Mouse (Mus musculus) heart, adult 2 months (tissue): ENCODE results near the gene Rprml. TPM values are rescaled to one million over a fixed set of nuclear protein-coding genes. Genes with fewer than 3 reads are reported as not detected.

Experiments
- DNase-seq, 2 experiments: peaks; one replicate each; pipeline ENCODE4 v3.0.0; 2021
- H3K27ac ChIP-seq: fragments of 200-600 bp; 2 replicates; pipeline ENCODE4 v1.8.1; 2022
- H3K27me3 ChIP-seq: fragments of 200-500 bp; 2 replicates; pipeline ENCODE4 v1.6.1; 2012; ENCODE audit warnings: mild to moderate bottlenecking, low read length, inconsistent platforms, mixed read lengths; ENCODE audit not compliant: control insufficient read depth, insufficient read depth
- H3K36me3 ChIP-seq: fragments of 200-500 bp; 2 replicates; pipeline ENCODE4 v1.6.1; 2012; ENCODE audit warnings: low read length, inconsistent platforms; ENCODE audit not compliant: control insufficient read depth, insufficient read depth
- H3K4me1 ChIP-seq: fragments of 200-500 bp; 2 replicates; pipeline ENCODE4 v1.6.1; 2011; ENCODE audit warnings: low read length; ENCODE audit not compliant: control insufficient read depth, insufficient read depth
- H3K4me3 ChIP-seq: fragments of 200-600 bp; 2 replicates; pipeline ENCODE4 v1.8.1; 2022
- H3K79me2 ChIP-seq: fragments of 200-500 bp; replicated peaks from 2 replicates; pipeline ENCODE4 v1.6.1; 2012; ENCODE audit warnings: mild to moderate bottlenecking, inconsistent platforms, low read length, moderate library complexity, mixed read lengths; ENCODE audit not compliant: control insufficient read depth, insufficient read depth
- H3K9ac ChIP-seq: fragments of 200-500 bp; 2 replicates; pipeline ENCODE4 v1.6.1; 2012; ENCODE audit warnings: low read depth, mild to moderate bottlenecking, control low read depth, inconsistent platforms, low read length, mixed read lengths
- CTCF ChIP-seq: fragments of 200-600 bp; IDR thresholded peaks from 2 replicates; pipeline ENCODE4 v1.8.1; 2022; ENCODE audit warnings: antibody characterized with exemption, mild to moderate bottlenecking, moderate library complexity
- EP300 ChIP-seq: fragments of 200-500 bp; IDR thresholded peaks from 2 replicates; pipeline ENCODE4 v1.6.1; 2011; ENCODE audit warnings: low read depth, low read length, control low read depth; ENCODE audit not compliant: insufficient read depth
- POLR2A ChIP-seq: fragments of 200-500 bp; IDR thresholded peaks from 2 replicates; pipeline ENCODE4 v1.6.1; 2011; ENCODE audit warnings: mild to moderate bottlenecking, low read depth, low read length, control low read depth; ENCODE audit not compliant: insufficient read depth
- WGBS: fragments of 180-500 bp; shearing (Covaris S2); methylation state at CpG from one replicate; pipeline ENCODE4 v1.1.7; 2018; 5-methylcytosine and 5-hydroxymethylcytosine counted together
- intact Hi-C: fragments of 180-260 bp; cut with DNase I; formaldehyde crosslinking; loops from one replicate; pipeline ENCODE4 v1.15.1; 2025
- polyA plus RNA-seq: library from polyadenylated mRNA; depleted of rRNA; stranded (reverse); fragments of >200 nt; gene quantifications from 2 replicates; pipeline ENCODE4 v1.2.3, GENCODE M21; 2012
- total RNA-seq, 2 experiments: library from RNA; stranded (reverse); gene quantifications; 2 replicates each; pipeline ENCODE4 v1.2.3; 2021

The Rprml gene
- total and polyA plus RNA-seq, 3 experiments, result not detected

DNA sequence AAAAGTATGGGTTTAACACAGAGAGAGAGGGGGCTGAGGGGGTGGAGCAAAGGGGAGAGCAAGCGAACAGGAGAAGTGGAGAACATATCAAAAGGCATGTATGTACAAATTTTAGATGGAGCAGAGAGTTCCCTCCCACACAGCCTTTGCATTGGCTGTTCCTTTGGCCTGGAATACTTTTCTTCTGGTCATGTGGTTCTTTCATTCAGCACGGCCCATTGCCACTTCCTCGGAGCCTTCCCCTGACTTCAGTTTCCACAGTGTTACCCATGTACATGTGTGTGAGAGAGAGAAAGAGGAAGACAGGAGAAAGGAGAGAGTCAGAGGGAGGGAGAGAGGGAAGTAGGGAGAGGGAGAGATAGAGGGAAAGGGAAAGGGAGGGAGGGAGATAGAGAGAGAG, 13.9 kb upstream of the Rprml start:
- no peak for TF ChIP-seq EP300
- TF ChIP-seq CTCF, result no peak
- intact Hi-C loops, result no loop called here
- no peaks in the 10 kb centered on the region; the same call in 1 of the 2 replicates for H3K27me3 ChIP-seq
- H3K79me2 ChIP-seq, result no peaks in the 10 kb centered on the region
- H3K27ac ChIP-seq, result no peak overlapping the region
- no peak for DNase-seq
- no peaks in the 10 kb centered on the region for H3K4me1 ChIP-seq
- 56% methylated on average over 3 of the region's 3 CpGs for WGBS
- H3K36me3 ChIP-seq, result no peaks in the 10 kb centered on the region
- no peak overlapping the region for H3K9ac ChIP-seq
- H3K4me3 ChIP-seq, result no peak overlapping the region

DNA sequence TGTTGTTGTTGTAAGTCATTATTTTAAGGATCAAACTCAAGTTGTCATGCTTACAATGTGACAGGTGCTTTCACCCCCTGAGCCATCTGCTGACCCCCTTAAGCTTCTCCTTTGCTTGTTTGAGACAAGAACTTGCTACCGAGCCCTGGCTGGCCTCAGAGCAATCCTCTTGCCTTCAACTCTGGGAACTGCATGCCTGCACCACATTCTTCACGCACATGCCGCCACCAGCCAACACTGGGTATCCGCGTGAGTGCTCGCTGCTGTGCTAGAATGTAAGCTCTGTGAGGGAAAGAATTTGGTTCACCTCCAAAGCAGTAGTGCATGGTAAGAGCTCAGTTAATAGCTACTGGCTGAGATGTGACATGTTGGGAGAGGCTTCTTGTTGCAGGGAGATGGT, 13.1 kb upstream of the Rprml start:
- H3K36me3 ChIP-seq, result no peaks in the 10 kb centered on the region
- no peaks in the 10 kb centered on the region; the same call in 1 of the 2 replicates for H3K27me3 ChIP-seq
- 74% methylated on average over 6 of the region's 6 CpGs for WGBS
- no peak overlapping the region for H3K9ac ChIP-seq
- no peaks in the 10 kb centered on the region for H3K4me1 ChIP-seq
- intact Hi-C loops, result no loop called here
- no peak for TF ChIP-seq POLR2A
- no peak for TF ChIP-seq EP300
- no peak for TF ChIP-seq CTCF
- H3K4me3 ChIP-seq, result no peak overlapping the region
- no peak for DNase-seq
- H3K79me2 ChIP-seq, result no peaks in the 10 kb centered on the region
- no peak overlapping the region for H3K27ac ChIP-seq

DNA sequence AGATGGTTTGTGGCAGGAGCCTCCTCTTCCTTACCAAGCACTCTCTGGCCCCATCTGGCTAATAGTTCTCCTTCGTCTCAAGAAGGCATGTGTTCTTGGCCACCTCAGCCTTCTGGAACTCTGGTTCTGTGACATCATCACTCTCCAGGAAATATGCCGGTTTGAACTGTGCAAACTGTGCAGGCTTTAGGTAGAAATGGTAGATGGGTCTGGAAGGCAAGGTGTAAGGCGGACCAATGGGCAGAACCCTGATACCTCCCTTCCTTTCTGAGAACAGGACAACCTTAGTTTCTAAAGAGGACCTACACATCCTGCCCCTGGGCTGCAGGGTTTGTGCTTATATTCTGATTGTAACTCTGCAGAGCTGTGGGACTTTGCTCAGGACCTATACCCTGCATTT, 10.6 kb upstream of the Rprml start, which contains the start of gene Lyzl6:
Gene Lyzl6 (minus strand): TSS at position 101 of the 400 bp plus-strand sequence.
- Histone ChIP-seq H3K9ac (no peak within 1 kb of the TSS), H3K36me3 (no peaks in the 10 kb centered on the region), H3K27ac (no peak within 1 kb of the TSS), H3K4me1 (no peaks in the 10 kb centered on the region), H3K79me2 (no peaks in the 10 kb centered on the region), H3K4me3 (no peak within 1 kb of the TSS), H3K27me3 (no peaks in the 10 kb centered on the region; the same call in 1 of the 2 replicates)
- TF ChIP-seq POLR2A, result no peak
- no peak for TF ChIP-seq CTCF
- no peak for TF ChIP-seq EP300
- WGBS, result 55% methylated on average over 3 of the region's 3 CpGs
- DNase-seq, result no peak
- intact Hi-C loops, result loop anchor here (1.0 kb wide), 3 partner anchors 37 to 273 kb away; no protein-coding TSS in a partner anchor

DNA sequence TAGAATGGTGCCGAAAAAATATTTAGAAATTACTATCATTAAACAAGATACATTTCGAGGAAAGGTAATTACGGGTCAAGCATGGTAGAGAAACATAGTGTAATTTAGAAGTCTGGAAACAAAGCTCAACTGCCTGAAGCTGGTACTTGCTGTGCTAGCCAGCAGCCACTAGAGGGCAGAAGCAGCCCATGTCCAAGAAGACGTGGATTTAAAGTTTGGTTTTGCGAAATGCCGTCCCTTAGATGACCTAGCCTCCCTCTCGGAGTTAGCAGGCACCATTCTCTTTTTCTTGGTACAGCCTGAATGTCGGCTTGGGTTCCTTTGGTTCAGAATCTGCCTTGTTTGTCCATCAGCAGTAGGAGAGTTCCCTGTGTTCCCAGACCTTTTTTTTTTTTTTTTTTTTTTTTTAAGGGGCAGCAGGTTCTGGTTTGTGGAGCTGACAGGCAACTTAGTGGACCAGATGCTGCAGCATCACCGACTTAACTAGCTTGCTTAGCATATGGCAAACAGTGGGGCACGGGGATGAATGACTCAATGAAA, 9.9 kb upstream of the Rprml start:
- Histone ChIP-seq H3K27me3 (no peaks in the 10 kb centered on the region; the same call in 1 of the 2 replicates), H3K36me3 (no peaks in the 10 kb centered on the region), H3K79me2 (no peaks in the 10 kb centered on the region), H3K27ac (no peak overlapping the region), H3K9ac (no peak overlapping the region), H3K4me3 (no peak overlapping the region), H3K4me1 (no peaks in the 10 kb centered on the region)
- under 1% methylated on average over 10 of the region's 10 CpGs for WGBS
- TF ChIP-seq EP300, result peak; percentile 61; the same call in 1 of the 2 replicates
- no peak for TF ChIP-seq POLR2A
- TF ChIP-seq CTCF, result peak; percentile 93
- intact Hi-C loops, result loop anchor here (1.0 kb wide), 3 partner anchors 36 to 272 kb away; no protein-coding TSS in a partner anchor
- DNase-seq, result peak; percentile 26 to 61

DNA sequence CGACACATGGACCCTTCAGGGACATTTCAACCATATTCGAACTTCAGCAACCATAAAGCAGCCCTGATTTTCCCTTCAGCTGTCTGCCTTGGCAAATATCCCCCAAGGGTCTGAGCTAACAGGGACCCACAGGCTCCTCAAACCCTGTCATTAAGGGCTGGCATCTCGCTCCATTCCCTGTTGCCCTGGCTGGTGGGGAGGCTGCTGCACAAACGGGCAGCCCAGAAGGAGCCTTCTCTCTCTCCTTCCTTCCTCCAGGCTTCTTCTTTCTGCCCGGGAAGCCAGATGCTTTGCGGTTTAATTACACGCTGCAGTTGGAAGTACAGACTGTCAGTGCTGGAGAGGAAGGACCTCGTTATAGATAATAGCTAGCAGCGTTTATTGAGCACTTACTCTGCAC, 6.2 kb upstream of the Rprml start:
- Histone ChIP-seq H3K9ac (no peak overlapping the region), H3K79me2 (no peaks in the 10 kb centered on the region), H3K36me3 (no peaks in the 10 kb centered on the region), H3K4me3 (no peak overlapping the region), H3K4me1 (no peaks in the 10 kb centered on the region), H3K27ac (no peak overlapping the region), H3K27me3 (peaks cover 2% of the 10 kb centered on the region; the same call in 1 of the 2 replicates)
- intact Hi-C loops, result no loop called here
- 70% methylated on average over 9 of the region's 9 CpGs for WGBS
- no peak for DNase-seq
- TF ChIP-seq CTCF, result no peak
- TF ChIP-seq POLR2A, result no peak
- no peak for TF ChIP-seq EP300

DNA sequence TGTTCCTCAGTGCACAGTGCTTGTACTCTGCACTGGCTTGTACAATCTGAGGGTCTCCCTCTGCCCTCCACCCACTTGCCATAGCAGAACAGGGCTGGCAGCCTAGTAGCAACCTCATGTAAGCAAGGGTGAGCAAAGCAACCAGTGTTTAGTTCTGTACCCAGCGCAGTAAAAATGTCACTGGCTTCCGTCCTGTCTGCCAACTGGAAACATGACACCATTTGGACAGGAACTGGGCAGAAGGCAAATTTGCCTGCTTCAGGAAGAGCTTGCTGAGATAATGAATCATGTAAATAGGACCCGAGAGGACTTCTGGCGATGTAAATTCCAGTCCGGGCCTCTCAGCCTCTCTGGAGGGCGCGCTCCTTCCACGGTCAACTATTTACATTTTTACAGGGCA, 3.6 kb upstream of the Rprml start:
- H3K36me3 ChIP-seq, result no peaks in the 10 kb centered on the region
- H3K27ac ChIP-seq, result no peak overlapping the region
- TF ChIP-seq CTCF, result no peak
- no peak for TF ChIP-seq EP300
- no peak for TF ChIP-seq POLR2A
- 40% methylated on average over 8 of the region's 8 CpGs for WGBS
- H3K4me3 ChIP-seq, result no peak overlapping the region
- H3K4me1 ChIP-seq, result no peaks in the 10 kb centered on the region
- no peak for DNase-seq
- no peaks in the 10 kb centered on the region for H3K79me2 ChIP-seq
- peaks cover 13% of the 10 kb centered on the region for H3K27me3 ChIP-seq
- intact Hi-C loops, result no loop called here
- H3K9ac ChIP-seq, result no peak overlapping the region
